Mouse (Mus musculus) heart, adult 2 months (tissue): Measurements from ENCODE around the gene Olfr160.

Experiments
- CTCF ChIP-seq: fragments of 200-600 bp; IDR thresholded peaks from 2 replicates; pipeline ENCODE4 v1.8.1; 2022; ENCODE audit warnings: antibody characterized with exemption, mild to moderate bottlenecking, moderate library complexity
- EP300 ChIP-seq: fragments of 200-500 bp; IDR thresholded peaks from 2 replicates; pipeline ENCODE4 v1.6.1; 2011; ENCODE audit warnings: low read depth, low read length, control low read depth; ENCODE audit not compliant: insufficient read depth
- POLR2A ChIP-seq: fragments of 200-500 bp; IDR thresholded peaks from 2 replicates; pipeline ENCODE4 v1.6.1; 2011; ENCODE audit warnings: mild to moderate bottlenecking, low read depth, low read length, control low read depth; ENCODE audit not compliant: insufficient read depth

DNA sequence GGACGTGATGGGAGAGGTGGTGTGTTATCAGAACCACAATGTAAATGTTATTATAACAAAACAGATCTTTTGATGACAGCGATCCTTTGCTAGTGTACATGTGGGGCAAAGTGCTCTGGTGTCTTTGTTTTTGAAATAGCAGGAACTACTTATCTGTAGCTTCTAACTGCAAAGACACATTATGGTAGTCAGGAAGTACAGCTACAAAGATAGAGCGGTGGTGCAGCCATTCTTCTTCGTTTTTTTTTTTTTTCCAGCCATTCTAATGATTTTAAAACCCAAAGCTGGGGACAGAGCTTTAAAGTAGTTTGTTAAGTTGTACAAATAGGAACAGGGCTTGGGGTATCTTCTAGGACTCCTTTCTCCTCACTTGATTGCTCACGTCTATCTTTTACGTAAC, 56.6 kb downstream of the Olfr160 start:
- TF ChIP-seq CTCF (no peak), POLR2A (no peak), EP300 (no peak)
